Mouse (Mus musculus) stomach, postnatal 0 days (tissue): ENCODE results near the gene 1700003E16Rik. TPM values are rescaled to one million over a fixed set of nuclear protein-coding genes. Genes with fewer than 3 reads are reported as not detected.
A peak's percentile ranks its signal among the peaks of the same experiment; 100 is the strongest.

ENCODE experiments used
- ATAC-seq: fragments of 200-750 bp; cut with Nextera tagmentation; 2 replicates; pipeline ENCODE4 v1.8.0; 2017; ENCODE audit not compliant: low FRiP score, low TSS enrichment
- DNase-seq: peaks from one replicate; pipeline ENCODE4 v3.0.0-alpha.2; 2016; ENCODE audit warnings: low spot score
- H3K27ac ChIP-seq: fragments of 300-500 bp; sonication (generic); replicated peaks from 2 replicates; pipeline ENCODE4 v1.5.1; 2014; ENCODE audit warnings: mild to moderate bottlenecking, control low read depth
- H3K27me3 ChIP-seq: fragments of 300-500 bp; sonication (generic); 2 replicates; pipeline ENCODE4 v1.6.1; 2014; ENCODE audit warnings: low read length; ENCODE audit not compliant: control insufficient read depth, insufficient read depth
- H3K36me3 ChIP-seq: fragments of 300-500 bp; sonication (generic); 2 replicates; pipeline ENCODE4 v1.6.1; 2014; ENCODE audit warnings: low read length, mixed read lengths; ENCODE audit not compliant: control insufficient read depth, insufficient read depth
- H3K4me1 ChIP-seq: fragments of 300-500 bp; sonication (generic); replicated peaks from 2 replicates; pipeline ENCODE4 v1.6.1; 2014; ENCODE audit warnings: antibody characterized with exemption; ENCODE audit not compliant: control insufficient read depth, insufficient read depth
- H3K4me2 ChIP-seq: fragments of 300-500 bp; sonication (generic); replicated peaks from 2 replicates; pipeline ENCODE4 v1.6.1; 2014; ENCODE audit warnings: low read depth, mild to moderate bottlenecking, control low read depth, moderate library complexity
- H3K4me3 ChIP-seq: fragments of 300-500 bp; sonication (generic); 2 replicates; pipeline ENCODE4 v1.5.1; 2014; ENCODE audit warnings: low read depth, low read length, control low read depth
- H3K9ac ChIP-seq: fragments of 300-500 bp; sonication (generic); 2 replicates; pipeline ENCODE4 v1.6.1; 2014; ENCODE audit warnings: mild to moderate bottlenecking, low read length, control low read depth, mixed read lengths
- H3K9me3 ChIP-seq: fragments of 300-500 bp; sonication (generic); 2 replicates; pipeline ENCODE4 v1.6.1; 2016; ENCODE audit warnings: low read length; ENCODE audit not compliant: control insufficient read depth
- CTCF ChIP-seq: IDR thresholded peaks from 2 replicates; pipeline ENCODE4 v1.5.1; 2016; ENCODE audit warnings: antibody characterized with exemption, low read depth, mild to moderate bottlenecking, moderate library complexity
- EP300 ChIP-seq: optimal IDR thresholded peaks from 2 replicates; pipeline ENCODE3; 2016; ENCODE audit warnings: antibody characterized with exemption
- WGBS: fragments of 180-500 bp; shearing (Covaris S2); extraction: QIAGEN DNeasy Blood & Tissue Kit; methylation state at CpG from one replicate; pipeline ENCODE4 v1.1.7; 2014; 5-methylcytosine and 5-hydroxymethylcytosine counted together
- polyA plus RNA-seq: library from polyadenylated mRNA; unstranded; fragments of >200 nt; fragmentation: Nextera tagmentation; extraction: Ambion mirVana; gene quantifications from 2 replicates; pipeline ENCODE4 v1.2.1, GENCODE M21; 2015

Gene 1700003E16Rik
- polyA plus RNA-seq, 1 experiment from 2014 or later: 1.1 TPM

DNA sequence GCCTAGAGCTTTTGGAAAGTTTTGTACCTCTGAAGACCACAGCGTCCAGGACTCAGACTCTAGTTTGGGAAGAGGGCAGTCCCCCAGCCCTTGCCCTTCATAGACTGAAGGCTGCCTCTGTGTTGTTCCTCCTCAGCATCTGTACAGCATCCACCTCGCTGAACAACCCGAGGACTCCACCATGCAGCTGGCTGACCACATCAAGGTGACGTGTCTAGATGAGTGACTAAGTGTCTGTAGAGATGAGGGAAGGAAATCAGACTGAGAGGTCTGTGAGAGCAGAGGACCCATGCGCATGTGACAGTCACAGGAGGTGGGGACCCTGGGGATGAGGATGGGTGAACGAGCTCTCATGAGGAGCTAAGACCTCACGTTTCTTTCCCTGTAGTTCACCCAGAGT is 37.4 kb downstream of the 1700003E16Rik start:
- Histone ChIP-seq H3K4me3 (no peak overlapping the region), H3K36me3 (peaks cover 58% of the 10 kb centered on the region), H3K4me2 (no peak overlapping the region), H3K4me1 (no peaks in the 10 kb centered on the region), H3K27me3 (no peaks in the 10 kb centered on the region), H3K27ac (no peak overlapping the region), H3K9ac (no peak overlapping the region), H3K9me3 (no peaks in the 10 kb centered on the region)
- TF ChIP-seq EP300: no peak
- TF ChIP-seq CTCF: no peak
- no peak for DNase-seq
- WGBS: 88% methylated on average over 7 of the region's 7 CpGs
- ATAC-seq: no peak

- no peaks in the 10 kb centered on the region for H3K4me1 ChIP-seq
- peaks cover 55% of the 10 kb centered on the region for H3K36me3 ChIP-seq
- TF ChIP-seq EP300 (no peak), CTCF (peak; percentile 53)
- peak; percentile 36 for DNase-seq
- no peak for ATAC-seq
- no peaks in the 10 kb centered on the region for H3K27me3 ChIP-seq
- no peak overlapping the region for H3K27ac ChIP-seq
- H3K9me3 ChIP-seq: no peaks in the 10 kb centered on the region
- H3K4me2 ChIP-seq: no peak overlapping the region
- H3K9ac ChIP-seq: no peak overlapping the region
- no peak overlapping the region for H3K4me3 ChIP-seq
- WGBS: 58% methylated on average over 15 of the region's 15 CpGs
These were observed 41.3 kb downstream of the 1700003E16Rik start for GRCm38 (mm10) chr6:83197345-83198004.

- 82% methylated on average over 4 of the region's 4 CpGs for WGBS
- TF ChIP-seq EP300: no peak
- TF ChIP-seq CTCF: no peak
- Histone ChIP-seq H3K27me3 (no peaks in the 10 kb centered on the region), H3K36me3 (peaks cover 15% of the 10 kb centered on the region), H3K27ac (no peak overlapping the region), H3K4me3 (no peak overlapping the region), H3K4me2 (no peak overlapping the region), H3K9me3 (no peaks in the 10 kb centered on the region), H3K4me1 (no peaks in the 10 kb centered on the region), H3K9ac (no peak overlapping the region)
- DNase-seq (no peak), ATAC-seq (no peak)
These were observed 47.1 kb downstream of the 1700003E16Rik start for GRCm38 (mm10) chr6:83203320-83203719.

- TF ChIP-seq CTCF: no peak
- TF ChIP-seq EP300: no peak
- no peaks in the 10 kb centered on the region for H3K36me3 ChIP-seq
- H3K4me3 ChIP-seq: no peak overlapping the region
- no peaks in the 10 kb centered on the region for H3K4me1 ChIP-seq
- H3K9ac ChIP-seq: no peak overlapping the region
- no peaks in the 10 kb centered on the region for H3K27me3 ChIP-seq
- H3K4me2 ChIP-seq: no peak overlapping the region
- 80% methylated on average over 3 of the region's 3 CpGs for WGBS
- no peak for DNase-seq
- H3K9me3 ChIP-seq: no peaks in the 10 kb centered on the region
- no peak overlapping the region for H3K27ac ChIP-seq
- ATAC-seq: no peak
These were observed 49.6 kb downstream of the 1700003E16Rik start for GRCm38 (mm10) chr6:83205851-83206250.

GRCm38 (mm10) chr6:83206321-83206720 is 50.1 kb downstream of the 1700003E16Rik start:
- DNase-seq (no peak), ATAC-seq (no peak)
- no peaks in the 10 kb centered on the region for H3K27me3 ChIP-seq
- H3K27ac ChIP-seq: no peak overlapping the region
- TF ChIP-seq EP300 (no peak), CTCF (no peak)
- H3K9ac ChIP-seq: no peak overlapping the region
- H3K9me3 ChIP-seq: no peaks in the 10 kb centered on the region
- WGBS: 52% methylated on average over 11 of the region's 11 CpGs
- no peaks in the 10 kb centered on the region for H3K4me1 ChIP-seq
- no peak overlapping the region for H3K4me3 ChIP-seq
- H3K36me3 ChIP-seq: no peaks in the 10 kb centered on the region
- no peak overlapping the region for H3K4me2 ChIP-seq

DNA sequence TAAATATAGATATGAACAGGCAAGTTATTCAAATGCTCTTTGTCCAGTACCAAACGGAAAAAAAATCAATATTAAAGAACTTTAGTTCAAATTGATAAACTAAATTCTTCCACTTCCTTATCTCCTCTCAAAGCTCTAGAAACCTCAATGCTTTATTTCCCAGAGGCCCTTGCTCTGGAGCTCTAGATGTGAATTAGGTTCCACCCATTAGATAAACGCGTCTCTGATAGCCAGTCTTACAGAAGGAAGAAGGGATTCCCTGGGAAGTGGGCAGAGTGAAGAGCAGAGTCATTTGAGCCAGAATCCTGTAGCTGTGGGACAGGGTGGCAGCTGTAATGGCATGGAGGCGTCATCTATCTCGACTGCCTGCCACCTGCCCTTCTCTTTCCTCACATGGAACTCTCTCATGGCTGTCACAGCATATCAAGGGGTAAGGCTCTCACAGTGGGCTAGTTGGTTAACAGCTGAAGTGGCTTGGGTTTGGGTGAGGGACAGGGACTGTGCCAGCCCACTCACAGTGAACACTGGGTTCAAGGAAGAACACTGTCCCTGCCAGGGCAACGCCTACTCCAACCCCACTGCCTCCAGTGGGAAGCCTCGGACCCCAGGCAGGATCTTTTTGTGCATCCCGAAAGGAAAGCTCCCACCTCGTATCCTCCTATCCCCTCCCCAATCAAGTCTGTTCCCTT is 51.3 kb downstream of the 1700003E16Rik start:
- TF ChIP-seq CTCF: no peak
- no peak for TF ChIP-seq EP300
- H3K27me3 ChIP-seq: no peaks in the 10 kb centered on the region
- ATAC-seq (0 out of 2 replicates have a peak, but pooled peaks have one; percentile 6), DNase-seq (no peak)
- no peaks in the 10 kb centered on the region for H3K4me1 ChIP-seq
- H3K27ac ChIP-seq: no peak overlapping the region
- H3K4me3 ChIP-seq: no peak overlapping the region
- 63% methylated on average over 9 of the region's 9 CpGs for WGBS
- H3K36me3 ChIP-seq: no peaks in the 10 kb centered on the region
- H3K9me3 ChIP-seq: no peaks in the 10 kb centered on the region
- no peak overlapping the region for H3K4me2 ChIP-seq
- no peak overlapping the region for H3K9ac ChIP-seq
